Mouse (Mus musculus) forelimb bud, embryonic 11.5 days (tissue): ENCODE results near the gene Rabgap1.
"Not testable (repeated sequence)": the region's sequence is repeated elsewhere in the genome, so short reads cannot be mapped to it uniquely, and the experiment has no call there.

Source experiments
- DNase-seq: peaks from one replicate; pipeline ENCODE4 v3.0.0-alpha.2; 2012; ENCODE audit warnings: low read depth, low spot score

The Rabgap1 gene

DNA sequence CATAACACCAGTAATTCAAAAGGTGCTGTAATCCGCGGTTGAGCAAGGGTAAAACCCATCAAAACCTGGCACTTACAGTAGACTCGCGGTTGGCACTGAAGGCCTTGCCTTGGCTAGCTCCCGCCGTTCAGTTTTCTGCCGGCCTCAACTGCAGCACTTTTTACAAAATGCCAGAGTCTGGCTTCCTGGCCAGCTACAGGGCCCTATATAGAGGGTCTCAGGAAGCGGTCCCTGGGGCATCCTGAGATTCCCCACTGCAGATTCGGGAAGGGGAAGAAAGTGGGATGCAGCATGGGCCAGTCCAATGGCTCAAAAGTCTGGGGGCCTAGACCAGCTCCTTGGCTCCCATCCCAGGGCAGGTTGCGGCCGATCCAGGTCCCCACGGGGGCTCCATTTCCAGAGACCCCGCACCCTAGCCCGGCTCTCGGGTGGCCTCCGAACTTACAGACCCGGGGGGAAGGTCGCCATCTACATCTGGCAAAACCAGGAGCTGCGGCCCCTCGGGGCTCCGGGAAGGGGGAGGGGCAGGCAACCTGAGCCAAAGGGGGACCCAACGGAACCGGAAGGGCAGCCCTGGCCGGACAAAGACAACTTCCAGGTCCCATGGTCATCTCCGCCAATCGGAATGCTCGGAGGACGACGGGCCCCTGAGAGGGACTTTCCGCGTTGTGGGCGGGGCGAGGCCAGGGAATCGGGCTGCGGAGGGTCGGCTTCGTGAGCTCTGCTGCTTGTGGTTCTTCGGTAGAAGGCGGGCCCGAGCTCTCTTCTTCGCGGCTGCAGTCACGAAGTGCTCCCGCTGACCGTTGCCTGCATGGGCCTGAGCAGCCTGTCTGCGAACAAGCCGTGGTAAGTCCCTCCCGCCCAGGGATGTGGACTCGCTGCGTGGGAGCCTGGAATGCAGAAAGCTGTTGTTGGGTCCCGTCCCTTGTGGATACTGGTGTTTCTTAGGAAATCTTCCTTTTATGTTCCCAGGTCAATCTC is at the start of gene Rabgap1, which contains the start of the genes Zbtb26 and Zbtb6:
Gene Rabgap1 (plus strand): TSS at position 669 of the 981 bp plus-strand sequence.
Gene Zbtb26 (minus strand): TSS at position 525 of the 981 bp plus-strand sequence.
Gene Zbtb6 (minus strand): TSS at position 561 of the 981 bp plus-strand sequence.
- peak; percentile 97 for DNase-seq

GRCm38 (mm10) chr2:37395539-37395938 is 47.5 kb upstream of the Rabgap1 start:
- no peak for DNase-seq

- DNase-seq, result no peak
Observed at GRCm38 (mm10) chr2:37421903-37422302, 21.2 kb upstream of the Rabgap1 start.

DNA sequence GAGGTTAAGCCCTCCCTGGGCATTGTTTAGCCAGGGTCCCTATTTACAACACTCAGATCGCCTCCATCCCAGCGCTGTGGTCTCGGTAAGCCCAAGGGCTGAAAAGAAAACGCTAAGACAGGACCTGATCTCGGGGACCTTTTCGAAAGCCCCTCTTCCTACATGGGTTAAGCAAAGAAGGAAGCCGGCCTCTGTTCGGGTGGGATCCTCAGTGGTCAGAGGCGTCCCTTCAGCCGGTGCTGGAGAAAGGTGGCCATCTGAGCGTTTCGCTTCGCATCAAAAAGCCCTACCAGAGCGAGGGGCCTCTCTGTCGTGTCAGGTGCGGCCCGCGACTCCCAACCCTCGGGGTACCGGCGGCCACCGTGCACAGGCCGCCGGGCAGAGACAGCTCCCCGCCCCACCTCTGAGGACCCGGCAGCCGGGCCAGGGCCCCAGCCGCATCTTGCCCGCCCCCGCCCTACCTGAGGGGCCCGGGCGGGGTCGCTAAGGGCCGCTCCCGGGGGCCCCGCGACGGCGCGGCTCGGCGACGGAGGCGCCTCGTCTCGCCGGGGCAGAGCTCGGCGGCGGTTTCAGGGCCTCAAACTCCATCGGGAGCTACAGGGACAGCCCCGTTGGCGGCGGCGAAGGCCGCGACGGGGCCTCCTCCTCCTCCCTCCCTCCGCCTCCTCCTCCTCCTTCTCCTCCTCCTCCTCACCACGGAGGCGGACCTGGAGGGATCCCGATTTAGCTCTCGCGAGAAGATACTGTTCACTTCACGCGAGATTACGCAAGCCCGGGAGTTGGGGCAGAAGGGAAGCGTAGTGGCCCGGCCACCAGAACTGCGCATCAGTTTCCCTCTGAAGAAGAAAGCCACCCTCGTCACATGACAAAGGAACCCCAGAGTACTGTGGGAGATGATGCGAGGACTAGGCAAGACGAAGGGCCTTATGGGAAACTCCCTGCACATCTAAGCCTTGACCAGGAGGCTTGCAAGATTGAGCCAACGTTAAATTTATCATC is 20.5 kb upstream of the Rabgap1 start, which contains the start of gene Rc3h2:
Gene Rc3h2 (minus strand): TSS at position 598 of the 999 bp plus-strand sequence.
- DNase-seq, result peak; percentile 99

- DNase-seq, result no peak
Observed at GRCm38 (mm10) chr2:37423671-37424070, 19.4 kb upstream of the Rabgap1 start.

DNA sequence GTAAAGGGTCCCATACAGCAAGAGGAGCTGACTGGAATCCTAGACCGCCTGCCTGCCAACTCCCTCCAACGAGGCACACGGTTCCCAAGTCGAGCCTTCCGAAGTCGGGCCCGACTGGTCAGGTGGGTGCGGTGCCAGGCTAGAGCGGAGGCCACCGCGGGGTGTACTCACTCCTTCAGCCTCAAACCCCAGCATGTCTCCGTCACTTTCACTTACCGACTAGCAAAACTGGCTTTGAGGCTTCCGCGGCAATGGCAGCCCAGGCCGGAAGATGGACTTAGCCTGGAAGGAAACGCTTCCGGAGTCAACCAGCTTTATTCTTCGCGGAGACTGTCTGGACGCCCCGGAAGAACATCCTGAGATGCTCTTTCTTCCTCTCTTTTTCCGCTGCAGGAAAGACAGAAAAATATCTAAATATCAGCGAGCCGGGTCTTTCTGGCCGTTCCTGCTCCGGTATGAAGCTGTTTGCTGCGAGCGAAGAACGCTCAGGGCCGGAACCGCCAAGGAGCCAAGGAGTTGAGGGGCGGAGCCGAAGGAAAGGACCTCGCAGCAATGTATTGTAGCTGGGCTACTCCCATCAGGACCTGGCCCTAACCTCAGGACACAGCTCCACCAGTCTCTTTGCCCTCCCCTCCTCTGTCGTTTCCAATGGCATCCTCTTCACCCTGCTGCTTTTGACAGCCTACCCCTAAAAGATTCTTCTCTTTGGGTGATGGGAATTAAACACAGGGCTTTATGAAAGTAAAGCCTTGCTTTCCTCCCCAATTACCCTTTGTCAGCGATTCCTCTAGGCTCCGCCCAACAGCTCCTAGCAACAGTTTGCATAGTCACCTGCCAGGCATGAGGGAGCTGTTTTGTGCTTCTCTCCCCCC is 12.2 kb upstream of the Rabgap1 start:
- DNase-seq, result peak; percentile 81

- DNase-seq, result peak; percentile 12
Observed at GRCm38 (mm10) chr2:37431609-37432008, 11.5 kb upstream of the Rabgap1 start.

- peak; percentile 94 for DNase-seq
Observed at GRCm38 (mm10) chr2:37451667-37452375, 8.7 kb downstream of the Rabgap1 start.

GRCm38 (mm10) chr2:37452376-37452760 is 9.3 kb downstream of the Rabgap1 start:
- peak; percentile 3 for DNase-seq

DNA sequence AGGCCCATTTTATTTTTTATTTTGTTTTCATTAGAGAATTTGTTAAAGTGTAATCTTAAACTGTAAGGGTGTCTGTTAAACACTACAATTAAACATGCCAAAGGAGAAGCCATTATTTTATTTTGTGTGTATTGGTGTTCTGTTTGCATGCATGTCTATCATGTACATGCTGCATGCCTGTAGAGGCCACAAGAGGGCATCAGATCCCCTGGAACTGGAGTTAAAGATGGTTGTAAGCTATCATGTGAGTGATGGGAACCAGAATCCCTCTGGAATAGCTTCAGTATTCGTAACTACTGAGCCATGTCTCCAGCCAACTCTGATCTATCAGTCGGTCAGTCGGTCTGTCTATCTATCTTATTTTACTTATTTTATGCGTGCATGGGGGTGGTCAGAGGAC is 17.6 kb downstream of the Rabgap1 start:
- no peak for DNase-seq

DNA sequence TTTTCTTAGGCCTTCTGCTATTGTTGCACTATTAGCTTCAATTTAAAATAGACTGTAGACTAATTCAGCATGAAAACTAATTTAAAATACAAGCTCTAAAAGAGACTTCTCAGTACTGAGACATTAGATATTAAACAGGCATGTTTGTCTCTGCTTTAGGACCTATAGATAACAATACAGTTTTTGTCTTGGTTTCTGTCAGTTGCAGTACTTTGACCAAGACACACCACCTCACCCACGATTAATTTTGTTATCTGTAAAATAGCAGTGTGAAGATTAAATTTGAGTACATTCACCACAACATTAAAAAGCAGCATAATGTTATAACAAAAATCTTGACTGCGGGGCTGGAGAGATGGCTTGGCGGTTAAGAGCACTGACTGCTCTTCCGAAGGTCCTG is 23.2 kb downstream of the Rabgap1 start:
- no peak for DNase-seq

- no peak for DNase-seq
Observed at GRCm38 (mm10) chr2:37479559-37479958, 36.5 kb downstream of the Rabgap1 start.

DNA sequence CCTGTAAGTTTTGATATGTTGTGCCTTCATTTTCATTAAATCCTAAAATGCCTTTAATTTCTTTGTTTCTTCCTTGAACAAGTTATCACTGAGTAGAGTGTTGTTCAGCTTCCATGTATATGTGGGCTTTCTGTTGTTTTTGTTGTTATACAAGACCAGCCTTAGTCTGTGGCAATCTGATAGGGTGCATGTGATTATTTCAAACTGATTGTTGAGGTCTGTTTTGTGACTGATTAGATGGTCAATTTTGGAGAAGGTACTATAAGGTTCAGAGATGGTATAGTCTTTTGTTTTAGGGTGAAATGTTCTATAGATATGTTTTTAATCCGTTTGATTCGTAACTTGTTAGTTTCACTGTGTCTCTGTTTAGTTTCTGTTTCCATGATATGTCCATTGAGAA is 37.0 kb downstream of the Rabgap1 start:
- DNase-seq, result no peak

DNA sequence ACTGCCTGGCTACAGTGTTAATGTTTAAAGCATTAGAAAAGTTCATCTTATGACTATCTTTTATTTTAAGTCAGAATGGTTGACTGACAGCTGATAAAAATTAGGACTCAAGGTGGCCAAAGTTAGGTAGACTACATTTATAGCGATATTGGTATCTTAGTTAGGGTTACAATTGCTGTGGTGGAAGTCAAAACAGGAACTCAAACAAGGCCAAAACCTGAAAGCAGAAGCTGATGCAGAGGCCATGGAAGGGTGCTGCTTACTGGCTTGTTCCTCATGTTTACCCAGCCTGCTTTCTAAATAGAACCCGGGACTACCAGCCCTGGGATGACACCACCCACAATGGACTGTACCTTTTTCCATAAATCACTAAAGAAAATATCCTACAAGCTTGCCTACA is 41.1 kb downstream of the Rabgap1 start:
- DNase-seq, result no peak

GRCm38 (mm10) chr2:37485370-37485769 is 42.3 kb downstream of the Rabgap1 start:
- peak; percentile 52 for DNase-seq

- no peak for DNase-seq
Observed at GRCm38 (mm10) chr2:37486408-37486807, 43.3 kb downstream of the Rabgap1 start.

- DNase-seq, result no peak
Observed at GRCm38 (mm10) chr2:37488956-37489355, 45.9 kb downstream of the Rabgap1 start.

DNA sequence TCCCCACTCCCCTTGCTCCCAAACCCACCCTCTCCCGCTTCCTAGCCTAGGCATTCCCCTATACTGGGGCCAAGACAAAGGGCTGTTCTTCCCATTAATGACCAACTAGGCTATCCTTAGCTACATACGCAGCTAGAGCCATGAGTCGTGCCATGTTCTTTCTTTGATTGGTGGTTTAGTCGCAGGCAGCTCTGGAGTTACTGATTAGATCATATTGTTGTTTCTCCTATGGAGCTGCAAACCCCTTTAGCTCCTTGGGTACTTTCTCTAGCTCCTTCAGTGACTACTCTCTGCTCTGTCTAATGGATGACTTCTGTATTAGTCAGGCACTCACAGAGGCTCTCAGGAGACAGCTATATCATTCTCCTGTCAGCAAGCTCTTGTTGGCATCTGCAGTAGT is 54.2 kb downstream of the Rabgap1 start:
- no peak for DNase-seq

DNA sequence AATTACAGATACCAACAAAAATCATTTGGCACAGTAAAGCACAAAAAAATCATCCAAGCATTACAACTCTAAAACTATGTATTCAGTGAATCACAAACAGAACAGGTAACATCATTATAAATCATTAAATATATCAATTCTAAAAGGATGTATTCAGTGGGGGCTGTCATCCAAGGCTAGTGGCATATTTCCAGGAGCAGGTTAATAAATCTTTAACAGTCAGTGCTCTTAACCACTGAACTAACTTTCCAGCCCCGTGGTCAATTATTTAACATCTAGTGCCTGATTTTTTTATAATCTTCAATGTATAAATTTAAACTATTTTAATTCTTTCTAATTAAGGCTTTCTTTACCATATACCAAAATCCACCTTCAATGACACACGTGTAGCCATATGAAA is 62.8 kb downstream of the Rabgap1 start:
- not testable (repeated sequence) for DNase-seq
